Mouse (Mus musculus) splenic B cell, adult 2 months (primary cell): ENCODE results near the gene Slamf9.
A peak's percentile ranks its signal among the peaks of the same experiment; 100 is the strongest.

ENCODE experiments used
- DNase-seq: peaks from one replicate; pipeline ENCODE4 v3.0.0-alpha.2; 2011; ENCODE audit warnings: low read depth, low spot score
- H3K27me3 ChIP-seq: 2 replicates; pipeline ENCODE4 v1.6.1; 2012; ENCODE audit warnings: mild to moderate bottlenecking, low read length, moderate library complexity, mixed read lengths; ENCODE audit not compliant: control insufficient read depth, poor library complexity, insufficient read depth, severe bottlenecking
- H3K36me3 ChIP-seq: 2 replicates; pipeline ENCODE4 v1.6.1; 2012; ENCODE audit warnings: mild to moderate bottlenecking, low read length, moderate library complexity, mixed read lengths; ENCODE audit not compliant: control insufficient read depth, poor library complexity, insufficient read depth, severe bottlenecking

Slamf9 gene

DNA sequence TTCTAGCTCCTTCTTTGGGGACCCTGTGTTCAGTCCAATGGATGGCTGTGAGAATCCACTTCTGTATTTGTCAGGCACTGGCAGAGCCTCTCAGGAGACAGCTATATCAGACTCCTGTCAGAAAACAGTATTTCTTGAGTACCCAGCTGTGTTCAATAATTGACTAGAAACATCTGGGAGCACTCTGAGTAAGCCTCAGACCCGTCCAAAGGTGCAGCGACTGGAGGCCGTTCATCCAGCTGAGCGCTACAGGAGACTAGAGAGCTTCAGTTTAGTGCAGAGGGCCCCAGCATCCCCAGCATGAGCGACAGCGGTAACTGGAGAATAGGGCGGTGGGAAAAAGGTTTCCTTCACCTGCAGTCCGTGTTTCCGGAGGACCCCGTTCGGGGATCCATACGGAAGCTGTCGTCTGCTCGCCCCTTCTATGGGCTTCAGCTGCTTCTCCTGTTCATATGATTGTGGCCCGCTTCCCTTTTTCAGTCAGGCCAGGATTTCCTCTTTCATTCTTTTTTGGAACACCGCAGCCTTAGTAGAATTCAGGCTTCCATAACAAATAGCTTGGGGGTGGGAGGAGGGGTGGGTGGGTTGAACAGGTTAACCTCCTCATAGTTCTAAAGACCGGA lies 24.2 kb upstream of the Slamf9 start:
- Histone ChIP-seq H3K27me3 (no peaks in the 10 kb centered on the region), H3K36me3 (no peaks in the 10 kb centered on the region)
- peak; percentile 23 for DNase-seq

DNA sequence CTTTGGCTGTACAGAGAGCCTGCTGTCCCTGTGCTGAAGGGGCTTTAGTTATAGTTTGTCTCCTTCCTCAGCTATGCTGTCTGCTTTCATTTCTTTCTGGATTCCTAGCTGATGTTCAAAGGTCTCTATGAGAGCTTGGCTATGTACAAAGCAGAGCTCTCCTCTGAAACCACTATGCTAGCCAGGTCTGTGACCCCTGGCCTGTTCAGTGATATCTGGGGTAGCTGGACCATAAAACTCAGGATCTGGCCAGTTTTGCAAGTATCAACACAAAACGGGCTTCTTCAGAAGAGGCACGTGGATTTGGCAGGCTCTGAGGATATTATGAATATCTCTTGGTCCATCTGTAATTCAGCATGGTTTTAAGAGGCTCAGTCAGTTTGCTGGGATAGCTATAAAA lies 22.2 kb upstream of the Slamf9 start:
- Histone ChIP-seq H3K36me3 (no peaks in the 10 kb centered on the region), H3K27me3 (no peaks in the 10 kb centered on the region)
- no peak for DNase-seq

DNA sequence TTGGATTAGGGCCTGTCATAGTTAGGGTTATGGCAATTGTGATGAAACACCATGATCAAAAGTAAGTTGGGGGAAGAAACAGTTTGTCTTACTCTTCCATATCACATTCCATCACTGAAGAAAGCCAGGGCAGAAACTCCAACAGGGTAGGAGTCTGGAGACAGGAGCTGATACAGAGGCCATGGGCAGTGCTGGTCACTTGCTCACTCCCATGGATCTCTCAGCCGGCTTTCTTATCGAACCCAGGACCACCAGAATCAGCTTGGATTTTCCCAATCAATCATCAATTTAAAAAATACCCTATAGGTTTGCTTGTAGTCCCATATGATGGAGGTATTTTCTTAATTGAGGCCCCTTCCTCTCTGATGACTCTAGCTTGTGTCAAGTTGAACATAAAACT lies 21.3 kb upstream of the Slamf9 start:
- Histone ChIP-seq H3K27me3 (no peaks in the 10 kb centered on the region), H3K36me3 (no peaks in the 10 kb centered on the region)
- no peak for DNase-seq

DNA sequence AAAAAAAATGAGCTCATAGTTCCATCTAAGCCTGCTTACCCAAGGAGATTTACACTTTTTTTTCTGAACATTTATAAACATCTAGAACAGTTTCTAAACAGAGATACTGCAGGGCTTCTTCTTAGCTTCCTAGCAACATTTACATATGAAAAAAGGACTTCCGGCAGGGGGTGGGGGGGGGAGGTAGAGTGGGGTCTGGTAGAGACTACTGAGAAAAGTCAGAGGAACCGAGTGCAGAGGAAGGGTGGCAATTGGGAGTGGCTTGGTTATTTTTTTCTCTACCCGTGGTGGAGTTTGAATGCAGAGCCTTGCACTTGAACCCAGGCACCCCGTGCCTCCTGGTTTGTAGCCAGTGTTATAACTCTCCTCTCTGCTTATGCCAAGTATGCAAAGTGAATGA lies 19.7 kb upstream of the Slamf9 start:
- DNase-seq = peak; percentile 64
- H3K27me3 ChIP-seq = no peaks in the 10 kb centered on the region
- H3K36me3 ChIP-seq = no peaks in the 10 kb centered on the region

DNA sequence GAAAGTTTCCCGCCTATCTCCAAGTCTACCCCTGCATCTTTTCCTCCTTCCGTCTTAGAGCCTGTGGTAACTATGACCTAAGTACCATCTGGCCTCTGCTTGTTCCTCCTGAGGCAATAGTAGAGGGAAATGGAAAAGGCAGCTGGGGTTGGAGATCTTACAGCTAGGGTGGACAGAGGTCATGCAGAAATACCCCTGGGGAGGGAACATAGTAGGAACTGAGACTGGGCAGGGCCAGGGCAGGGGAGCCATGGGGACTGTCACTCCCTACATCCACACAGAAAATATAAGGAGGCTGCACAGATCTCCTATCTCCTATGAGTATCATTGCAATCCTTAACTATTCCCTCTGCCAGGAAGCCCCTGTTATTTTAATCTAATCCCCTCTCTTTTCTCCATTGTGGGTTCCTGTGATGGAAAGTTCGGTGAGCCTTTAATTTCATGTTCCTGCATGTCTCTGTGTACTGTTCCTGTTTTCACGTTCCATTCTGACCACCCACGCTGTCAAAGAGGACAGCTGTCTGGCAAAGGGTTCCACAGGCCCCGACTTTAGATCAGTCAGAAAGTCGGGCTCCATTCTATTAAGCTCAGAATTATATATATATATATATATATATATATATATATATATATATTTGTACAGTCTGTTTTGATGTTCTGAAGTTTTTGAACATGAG lies 19.0 kb upstream of the Slamf9 start:
- Histone ChIP-seq H3K27me3 (no peaks in the 10 kb centered on the region), H3K36me3 (no peaks in the 10 kb centered on the region)
- peak; percentile 24 for DNase-seq

DNA sequence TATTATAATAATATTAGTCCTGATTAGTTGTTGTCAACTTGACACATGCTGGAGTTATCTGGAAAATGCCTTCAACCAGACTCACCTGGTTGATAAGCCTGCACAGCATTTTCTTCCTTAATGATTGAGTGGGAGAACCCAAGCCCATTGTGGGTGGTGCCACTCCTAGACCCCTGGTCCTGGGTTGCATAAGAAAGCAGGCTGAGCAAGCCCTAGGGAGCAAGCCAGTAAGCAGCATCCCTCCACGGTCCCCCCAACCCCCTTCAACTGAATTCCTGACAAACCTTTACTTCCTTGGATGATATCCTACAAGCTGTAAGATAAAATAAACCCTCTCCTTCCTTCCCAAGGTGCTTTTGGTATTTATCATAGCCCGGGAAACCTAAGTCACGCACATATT lies 18.0 kb upstream of the Slamf9 start:
- DNase-seq = no peak
- Histone ChIP-seq H3K36me3 (no peaks in the 10 kb centered on the region), H3K27me3 (no peaks in the 10 kb centered on the region)

DNA sequence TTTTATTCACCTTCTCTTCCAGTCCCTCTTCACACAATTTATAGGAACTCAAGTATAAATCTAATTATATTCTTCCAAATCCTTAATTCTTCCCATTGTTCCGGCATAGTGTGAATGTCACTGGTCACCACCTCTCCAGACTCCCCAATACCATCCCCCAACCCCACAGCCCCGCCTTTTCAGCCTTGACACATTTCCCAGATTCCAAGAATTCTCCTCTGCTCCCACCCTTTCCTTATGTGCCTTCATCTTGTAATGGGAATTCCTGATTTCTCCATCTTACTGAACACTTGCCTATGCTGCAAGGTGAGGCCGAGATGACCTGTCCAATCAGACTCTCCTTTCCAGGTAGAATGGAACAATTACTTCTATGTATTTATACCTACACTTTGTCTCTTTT lies 17.1 kb upstream of the Slamf9 start:
- H3K27me3 ChIP-seq = no peaks in the 10 kb centered on the region
- DNase-seq = no peak

DNA sequence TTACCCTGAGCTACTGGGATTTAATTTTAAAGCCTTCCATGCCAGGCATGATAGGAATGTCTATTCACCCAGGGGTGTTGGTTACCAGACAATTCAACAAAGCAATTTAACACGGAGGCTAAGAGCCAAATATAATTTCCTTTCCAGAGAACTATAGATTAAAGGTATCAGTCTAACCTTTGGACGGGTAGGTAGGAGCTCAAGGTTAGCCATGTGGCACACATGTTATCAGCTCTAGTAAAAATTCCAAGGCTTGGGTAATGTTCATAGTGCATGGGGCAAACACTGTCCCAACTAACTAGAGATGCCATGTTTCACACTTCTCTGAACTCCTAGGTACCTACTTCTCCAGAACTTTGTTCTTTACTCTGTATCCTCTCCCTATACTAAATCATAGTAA lies 13.6 kb upstream of the Slamf9 start:
- Histone ChIP-seq H3K36me3 (no peaks in the 10 kb centered on the region), H3K27me3 (no peaks in the 10 kb centered on the region)
- no peak for DNase-seq

More for the DNA sequence above, 17.1 kb upstream of the Slamf9 start:
- no peaks in the 10 kb centered on the region for H3K36me3 ChIP-seq

DNA sequence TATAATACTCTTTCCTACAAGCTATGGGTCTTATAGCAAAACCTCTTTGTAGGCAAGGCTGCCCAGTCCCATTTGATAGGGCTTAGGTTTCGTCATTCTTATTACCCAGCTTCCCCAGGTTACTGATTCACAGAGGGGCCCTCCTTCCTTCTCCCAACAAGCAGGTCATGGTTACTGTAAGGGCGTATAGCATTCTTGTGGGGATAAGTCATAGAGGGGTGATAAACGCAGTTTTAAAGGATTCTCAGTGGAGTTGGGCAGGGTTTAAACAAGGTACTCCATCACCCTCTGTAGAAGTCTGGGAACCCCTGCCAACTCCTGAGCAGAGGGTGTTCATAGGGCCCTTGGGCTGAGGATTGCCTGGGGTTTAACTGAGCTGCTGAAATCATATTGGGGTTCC lies 12.6 kb upstream of the Slamf9 start:
- DNase-seq = no peak
- Histone ChIP-seq H3K36me3 (no peaks in the 10 kb centered on the region), H3K27me3 (no peaks in the 10 kb centered on the region)

DNA sequence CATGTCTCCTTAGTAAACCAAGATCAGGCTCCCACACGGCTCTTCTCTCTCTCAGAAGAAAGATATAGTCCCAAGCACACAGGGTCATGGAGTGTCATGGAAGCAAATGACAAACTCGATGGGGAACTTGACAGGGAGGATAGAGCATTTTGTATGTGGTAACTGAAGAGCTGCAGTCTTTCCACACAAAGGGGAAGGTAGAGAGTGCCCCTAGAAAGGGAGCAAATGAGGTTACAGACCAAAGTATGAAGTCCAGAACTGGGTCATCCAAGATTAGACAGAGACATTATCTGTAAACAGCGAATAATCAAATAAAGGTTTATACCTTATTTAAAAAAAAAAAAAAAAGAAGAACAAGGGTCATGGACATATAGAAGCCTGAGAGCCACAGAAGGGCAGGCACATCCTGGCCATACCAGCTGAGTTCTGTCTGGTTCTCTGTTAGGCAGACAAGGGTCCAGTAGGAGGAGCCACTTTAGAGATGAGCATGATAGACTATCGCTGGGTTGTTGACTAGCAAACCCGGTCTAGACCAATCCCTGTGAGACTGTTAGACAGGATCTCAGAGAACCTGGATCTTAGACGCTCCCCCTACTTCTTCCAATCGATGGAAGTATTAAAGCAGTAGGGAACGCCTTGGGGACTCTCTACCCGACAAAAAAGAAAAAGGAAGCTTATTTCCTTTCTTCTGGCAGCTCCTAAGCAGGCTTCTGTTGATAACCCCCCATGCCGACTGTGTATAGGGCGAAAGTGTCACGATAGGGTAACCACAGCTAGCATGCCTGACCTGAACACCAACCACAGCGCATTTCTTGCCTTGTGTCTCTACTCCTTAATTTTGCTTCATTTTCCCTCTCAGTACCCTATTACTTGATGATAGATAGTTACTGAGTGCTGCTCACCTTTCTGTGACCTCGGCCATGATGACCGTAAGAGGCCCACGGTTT lies 11.5 kb upstream of the Slamf9 start:
- H3K27me3 ChIP-seq = no peaks in the 10 kb centered on the region
- H3K36me3 ChIP-seq = no peaks in the 10 kb centered on the region
- no peak for DNase-seq

DNA sequence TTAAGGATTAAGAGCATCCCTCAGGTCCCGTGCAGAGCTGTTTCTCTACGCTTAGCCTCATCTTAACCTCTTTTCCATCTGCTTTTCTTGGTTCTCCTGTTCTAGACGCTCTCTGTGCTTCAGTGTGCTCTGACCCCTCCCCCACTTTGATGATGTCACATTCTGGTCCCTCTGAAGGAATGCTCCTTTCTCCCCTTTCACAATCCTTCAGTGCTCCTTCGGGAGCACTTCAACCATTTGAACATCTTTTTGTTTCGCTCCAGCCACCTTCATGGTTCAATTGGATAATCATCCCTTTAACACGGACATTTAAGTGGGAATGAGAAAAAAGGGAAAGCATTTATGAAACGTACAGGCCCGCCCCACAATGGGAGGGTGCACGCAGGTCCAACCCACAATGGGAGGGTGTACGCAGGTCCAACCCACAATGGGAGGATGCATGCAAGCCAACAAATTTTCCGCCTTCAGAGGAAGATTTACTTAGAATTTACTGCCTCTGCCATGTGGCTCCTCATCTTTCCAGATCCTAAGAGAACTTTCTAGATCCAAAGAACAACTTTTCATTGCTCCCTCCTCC lies 6.8 kb upstream of the Slamf9 start:
- Histone ChIP-seq H3K27me3 (no peaks in the 10 kb centered on the region), H3K36me3 (no peaks in the 10 kb centered on the region)
- no peak for DNase-seq

DNA sequence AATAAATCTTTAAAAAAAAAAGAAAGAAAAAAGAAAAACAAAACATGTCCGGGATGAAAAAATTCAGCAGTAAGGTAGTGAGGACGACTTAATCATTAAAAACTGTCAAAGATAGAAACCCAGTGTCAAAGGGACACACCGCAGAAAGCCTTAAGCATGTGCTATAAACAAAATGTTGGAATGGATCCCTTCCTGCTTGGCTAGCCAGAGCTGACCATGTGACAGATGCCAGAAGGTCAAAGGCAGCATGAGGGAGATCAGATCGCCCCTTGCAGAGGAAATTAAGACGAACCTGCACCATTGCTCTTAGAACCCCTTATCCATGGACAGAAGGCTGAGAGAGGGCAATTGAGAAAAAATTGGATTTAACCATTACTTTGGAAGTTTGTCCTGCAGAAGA lies 5.8 kb upstream of the Slamf9 start:
- no peaks in the 10 kb centered on the region for H3K36me3 ChIP-seq
- H3K27me3 ChIP-seq = no peaks in the 10 kb centered on the region
- no peak for DNase-seq

DNA sequence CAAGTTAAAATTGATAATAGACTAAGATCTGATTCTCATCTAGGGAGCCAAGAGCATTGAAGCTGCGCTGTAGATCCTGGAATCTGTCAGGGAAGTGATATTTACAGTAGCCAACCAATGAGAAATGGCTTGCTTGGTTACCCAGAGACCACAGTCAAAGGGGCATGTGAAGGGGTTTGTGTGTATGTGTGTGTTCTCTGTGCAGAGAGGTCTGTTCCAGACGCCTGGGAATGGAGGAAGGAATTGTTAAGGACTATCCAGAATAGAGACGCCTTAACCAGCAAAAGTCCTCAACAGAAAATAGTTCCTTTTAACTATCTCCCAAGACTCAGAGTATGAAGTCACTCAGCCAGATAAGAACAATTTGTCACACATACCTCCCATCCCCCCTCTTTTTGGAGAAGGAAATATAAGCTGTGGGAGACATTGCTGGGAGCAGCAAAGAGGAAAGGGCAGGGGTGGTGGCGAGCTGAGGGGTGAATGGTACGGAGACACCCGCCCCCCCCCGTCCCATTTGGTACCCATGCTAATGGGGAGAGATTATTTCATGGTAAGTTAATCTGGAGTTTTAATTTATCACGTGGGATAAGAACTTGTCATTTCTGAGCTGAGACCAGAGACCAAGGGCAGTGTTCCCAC lies 5.2 kb upstream of the Slamf9 start:
- H3K27me3 ChIP-seq = no peaks in the 10 kb centered on the region
- no peaks in the 10 kb centered on the region for H3K36me3 ChIP-seq
- no peak for DNase-seq

DNA sequence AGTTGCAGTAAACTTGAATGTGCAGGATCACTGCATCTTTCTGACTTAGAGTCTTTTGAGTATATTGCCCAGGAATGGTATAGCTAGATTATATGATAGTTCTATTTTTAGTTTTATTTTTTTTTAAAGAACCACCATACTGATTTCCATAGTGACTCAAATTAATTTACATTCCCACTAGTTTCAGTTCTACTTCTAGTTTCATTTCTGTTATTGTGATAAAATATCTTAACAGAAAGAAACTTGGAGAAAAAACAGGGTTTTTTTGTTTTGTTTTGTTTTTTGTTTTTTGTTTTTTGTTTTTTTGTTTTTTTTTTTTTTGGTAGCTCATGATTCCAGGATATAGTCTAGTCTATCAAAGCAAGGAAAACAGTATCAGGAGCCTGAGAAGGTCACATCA lies 2.2 kb upstream of the Slamf9 start:
- Histone ChIP-seq H3K27me3 (no peaks in the 10 kb centered on the region), H3K36me3 (no peaks in the 10 kb centered on the region)
- DNase-seq = peak; percentile 37
